Mouse (Mus musculus): ENCODE measurements around the gene Neu3. TPM values are rescaled to one million over a fixed set of nuclear protein-coding genes. Genes with fewer than 3 reads are reported as not detected.

Neu3 gene
- total RNA-seq, 2 experiments from 2014 or later = 3.9 to 4.9 TPM

DNA sequence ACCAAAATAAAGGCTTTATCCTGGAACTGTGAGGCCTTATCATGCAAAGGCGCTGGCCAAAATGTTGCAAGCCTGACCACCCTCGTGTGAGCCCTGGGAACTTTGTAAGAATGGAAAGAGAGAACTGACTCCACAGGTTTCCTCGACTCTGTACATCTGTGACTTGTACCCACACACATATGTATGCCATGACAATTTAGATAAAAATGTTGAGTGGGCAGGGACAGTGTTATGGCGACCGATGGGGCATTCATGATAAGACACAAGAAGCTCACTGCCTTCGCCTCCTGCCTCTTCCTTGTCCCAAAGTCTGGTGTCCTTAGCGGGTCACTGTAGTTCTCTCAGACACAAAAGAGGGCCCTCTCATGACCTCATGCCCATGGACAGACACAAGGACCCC is 29.1 kb downstream of the Neu3 start:
- intact Hi-C loops (cut with DNase I) = loop anchor here (2.0 to 5.0 kb wide), 3 partner anchors 78 to 180 kb away; partner anchors contain the start of gene Slco2b1

GRCm38 (mm10) chr7:99797911-99798647 is 30.1 kb downstream of the Neu3 start:
- intact Hi-C loops (cut with DNase I) = loop anchor here (1.0 to 5.0 kb wide), 4 partner anchors 79 to 179 kb away; partner anchors contain the start of gene Slco2b1
- DNase-seq = peak; percentile 59 to 86

More for the DNA sequence above, 29.1 kb downstream of the Neu3 start:
- DNase-seq = no peak

DNA sequence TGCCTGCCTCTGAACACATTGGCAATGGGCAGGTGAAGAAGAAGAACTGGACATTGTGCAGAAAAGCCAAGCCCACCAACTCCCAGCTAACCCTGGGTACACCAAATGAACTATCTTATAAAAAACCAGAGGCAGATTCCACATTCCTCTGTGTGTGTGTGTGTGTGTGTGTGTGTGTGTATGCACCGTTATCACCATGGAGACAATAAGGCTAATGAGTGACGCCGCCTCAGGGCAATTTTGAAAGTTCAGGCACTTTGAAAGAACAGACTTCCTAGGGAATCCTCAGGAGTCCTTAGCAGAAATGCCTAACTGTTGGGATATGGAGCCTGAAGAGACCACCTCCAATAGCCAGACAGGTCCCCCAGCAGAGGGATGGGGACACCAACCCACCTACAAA is 31.0 kb downstream of the Neu3 start:
- intact Hi-C loops (cut with DNase I) = loop anchor here (5.0 kb wide), 2 partner anchors 80 to 85 kb away; partner anchors contain the start of gene Slco2b1

DNA sequence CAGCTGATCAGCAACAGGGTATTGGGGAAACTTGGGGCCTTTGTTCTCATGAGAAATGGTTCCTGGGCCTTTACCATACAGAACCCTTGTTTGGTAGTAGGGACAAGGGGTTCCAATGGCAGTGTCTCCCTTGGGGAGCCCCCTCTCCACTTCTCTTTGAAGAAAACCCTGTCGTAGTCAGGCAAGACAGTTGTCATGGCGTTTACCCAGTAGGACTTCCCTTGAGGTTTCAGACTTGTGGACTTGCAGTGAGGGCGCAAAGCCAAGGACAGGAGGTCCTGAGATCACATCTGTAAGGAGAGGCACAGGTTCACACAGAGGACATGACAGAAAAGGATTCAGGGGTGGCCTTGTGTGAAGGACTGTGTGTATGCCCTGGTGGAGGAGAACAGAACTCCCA is 31.7 kb downstream of the Neu3 start:
- no peak for DNase-seq
- intact Hi-C loops (cut with DNase I) = loop anchor here (5.0 kb wide), 2 partner anchors 81 to 84 kb away; partner anchors contain the start of gene Slco2b1

More for the DNA sequence above, 31.0 kb downstream of the Neu3 start:
- DNase-seq = no peak

DNA sequence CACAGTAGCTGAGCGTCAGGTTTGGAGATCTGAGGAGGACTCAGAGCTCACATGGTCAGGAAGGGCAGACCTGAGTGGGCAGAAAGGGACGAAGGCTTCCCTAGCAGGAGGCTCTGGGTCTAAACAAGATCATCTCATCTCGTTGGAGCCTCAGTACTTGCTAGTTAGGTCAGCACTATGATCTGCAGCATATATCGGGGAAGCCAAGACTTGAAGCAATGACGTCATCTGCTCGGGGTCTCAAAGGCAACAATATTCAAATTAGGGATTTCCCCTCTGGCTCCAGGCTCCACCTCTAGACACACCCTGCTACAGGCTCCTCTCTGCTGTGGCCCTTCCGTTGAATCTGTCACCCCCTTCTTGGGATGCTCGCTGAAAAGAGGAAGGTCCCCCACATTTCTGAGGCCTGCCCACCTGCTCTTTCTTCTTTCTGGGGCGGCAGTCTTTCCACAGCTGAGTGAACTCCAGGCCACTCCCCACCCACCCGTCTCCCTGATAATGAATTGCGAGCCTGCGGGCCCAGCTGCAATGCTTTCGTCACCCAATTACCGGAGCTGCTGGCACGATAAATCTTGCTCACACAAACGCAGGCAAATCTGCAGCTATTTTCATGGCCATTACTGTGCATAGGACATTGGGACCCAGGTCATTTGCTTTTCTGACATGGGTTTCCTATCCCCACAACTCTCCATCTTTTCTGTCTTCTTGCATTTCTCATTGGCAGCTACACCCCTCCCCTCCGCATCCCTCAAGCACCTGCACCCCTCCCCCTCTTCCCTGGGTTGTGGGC is 32.8 kb downstream of the Neu3 start:
- DNase-seq = no peak
- intact Hi-C loops (cut with DNase I) = loop anchor here (5.0 kb wide), 2 partner anchors 82 to 83 kb away; partner anchors contain the start of gene Slco2b1

DNA sequence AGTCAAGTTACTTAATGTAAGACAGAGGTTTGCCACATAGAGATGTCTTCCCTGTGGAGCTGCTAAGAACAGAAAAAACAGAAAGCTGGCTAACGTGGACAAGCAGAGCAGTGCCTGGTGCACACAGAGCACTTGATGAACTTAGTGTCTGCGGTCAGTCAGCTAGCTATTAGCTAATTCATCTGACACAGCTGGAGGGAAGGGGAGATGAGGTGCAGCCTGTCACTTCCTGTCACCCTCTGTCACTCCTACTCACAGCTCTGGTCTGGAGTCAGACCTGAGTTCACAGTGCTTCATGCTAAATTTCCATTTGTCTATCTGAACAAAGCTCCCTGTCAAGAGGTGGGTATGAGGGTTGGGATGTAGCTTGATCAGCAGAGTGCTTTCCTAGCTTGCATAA is 34.1 kb downstream of the Neu3 start:
- intact Hi-C loops (cut with DNase I) = no loop called here
- no peak for DNase-seq

DNA sequence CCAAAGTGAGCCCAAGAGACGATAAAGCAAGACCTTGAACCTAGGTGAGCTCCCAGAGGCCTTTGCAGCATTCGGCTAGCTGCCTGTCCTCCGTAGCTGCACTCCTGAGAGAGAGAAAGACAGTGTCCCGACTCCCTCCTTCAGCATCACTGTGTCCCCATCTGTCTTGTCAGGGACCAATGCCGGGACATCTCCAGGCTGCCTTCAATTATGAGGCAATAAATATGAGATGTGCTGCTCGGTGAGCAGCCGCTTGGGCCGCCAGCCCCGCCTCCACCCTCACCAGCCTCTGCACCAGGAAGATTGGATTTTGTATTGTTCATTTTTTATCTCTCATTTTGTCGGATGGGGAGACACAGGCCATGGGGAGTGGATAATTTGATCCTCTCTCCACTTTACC is 37.4 kb downstream of the Neu3 start:
- intact Hi-C loops (cut with DNase I) = no loop called here
- no peak for DNase-seq

- intact Hi-C loops (cut with DNase I) = loop anchor here (5.0 kb wide), 1 partner anchor 56 kb away; the partner anchor contains the start of gene Olfr520
- DNase-seq = peak; percentile 10 to 19
Observed at GRCm38 (mm10) chr7:99788563-99788962, 39.7 kb downstream of the Neu3 start.

DNA sequence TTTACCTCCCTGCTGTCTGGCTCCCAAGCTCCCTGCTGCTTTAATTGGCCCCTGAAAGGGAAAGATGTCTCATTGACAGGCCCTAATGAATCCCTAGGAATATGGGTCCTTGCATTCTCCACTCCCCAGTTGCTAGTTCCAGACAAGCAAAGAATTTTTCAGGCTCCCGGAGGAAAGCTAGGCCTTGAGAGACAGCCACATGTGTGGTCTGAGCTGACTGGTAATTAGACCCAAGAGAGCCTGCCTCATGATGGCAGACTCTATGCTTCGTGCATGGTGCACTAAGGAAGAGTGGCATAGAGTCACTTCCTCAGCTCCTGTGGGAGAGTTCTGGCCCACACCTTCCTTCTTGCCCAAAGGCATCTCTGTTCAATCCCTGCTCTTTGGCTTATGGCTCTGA is 40.3 kb downstream of the Neu3 start:
- no peak for DNase-seq
- intact Hi-C loops (cut with DNase I) = loop anchor here (5.0 kb wide), 1 partner anchor 56 kb away; the partner anchor contains the start of gene Olfr520

DNA sequence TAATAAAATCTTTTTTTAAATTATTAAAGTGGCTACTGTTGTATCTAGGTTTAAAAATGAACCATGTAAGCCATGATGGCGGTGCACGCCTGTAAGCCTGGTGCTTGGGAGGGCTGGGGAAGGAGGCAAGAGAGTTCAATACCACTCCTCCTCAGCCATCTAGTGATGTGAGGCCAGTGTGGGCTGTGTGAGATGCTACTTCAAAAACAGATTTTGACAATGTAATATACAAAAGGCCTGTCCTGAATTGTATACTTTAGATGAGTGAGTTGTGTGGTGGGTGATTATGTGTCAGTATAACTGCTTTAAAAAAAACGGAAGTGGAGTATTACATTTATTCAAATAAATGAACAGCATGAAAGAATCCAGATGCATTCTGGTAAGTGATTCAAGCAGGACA is 41.4 kb downstream of the Neu3 start:
- no peak for DNase-seq
- intact Hi-C loops (cut with DNase I) = loop anchor here (5.0 kb wide), 1 partner anchor 54 kb away; the partner anchor contains the start of gene Olfr520

- intact Hi-C loops (cut with DNase I) = loop anchor here (5.0 kb wide), 1 partner anchor 53 kb away; the partner anchor contains the start of gene Olfr520
Observed at GRCm38 (mm10) chr7:99785553-99785952, 42.7 kb downstream of the Neu3 start.

DNA sequence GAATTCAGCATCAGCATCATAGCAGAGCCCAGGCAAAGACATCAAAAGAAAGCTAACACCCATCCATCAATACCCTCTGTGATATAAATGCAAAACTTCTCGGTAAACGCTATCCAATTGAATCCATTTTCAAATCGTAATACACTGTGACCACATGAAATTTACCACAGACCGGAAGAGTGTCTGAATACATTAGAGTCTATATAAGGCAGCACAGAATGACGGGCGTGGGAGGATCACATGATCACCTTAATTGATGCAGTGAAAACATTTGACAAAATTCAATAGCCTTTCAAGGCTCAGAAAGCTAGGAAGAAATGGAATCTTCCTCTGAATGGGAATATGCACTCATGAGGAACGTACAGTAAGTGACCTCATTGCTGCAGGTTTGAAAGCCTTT is 44.8 kb downstream of the Neu3 start:
- intact Hi-C loops (cut with DNase I) = no loop called here
- no peak for DNase-seq

More at GRCm38 (mm10) chr7:99785553-99785952, 42.7 kb downstream of the Neu3 start:
- no peak for DNase-seq

GRCm38 (mm10) chr7:99781916-99782315 is 46.3 kb downstream of the Neu3 start:
- intact Hi-C loops (cut with DNase I) = no loop called here
- DNase-seq = no peak

- intact Hi-C loops (cut with DNase I) = no loop called here
- DNase-seq = no peak
Observed at GRCm38 (mm10) chr7:99781385-99781784, 46.8 kb downstream of the Neu3 start.

DNA sequence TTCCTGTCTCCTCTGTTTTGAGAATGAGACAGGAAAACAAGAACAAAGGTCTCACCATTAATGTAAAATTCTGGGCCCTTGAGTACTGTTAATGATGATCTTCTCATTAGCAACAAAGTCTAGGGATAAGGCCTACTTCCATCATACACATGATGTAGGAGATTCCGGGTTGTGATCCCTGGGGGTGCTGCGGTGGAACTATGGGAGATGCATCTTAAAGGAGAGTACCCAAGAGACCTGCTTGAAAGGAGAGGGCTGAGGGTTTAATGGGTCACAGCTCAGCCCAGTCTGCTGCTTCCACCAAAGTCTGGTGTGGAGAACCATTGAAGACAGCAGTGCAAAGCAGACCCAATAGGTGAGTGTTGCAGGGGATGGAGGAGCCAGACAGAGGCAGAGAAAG is 65.0 kb downstream of the Neu3 start, which contains the start of gene Olfr521:
TSS of gene Olfr521 (plus strand) at position 301 of the 400 bp plus-strand sequence.
- intact Hi-C loops (cut with DNase I) = no loop called here
- DNase-seq = no peak

Other genes starting within 250 kb of the Neu3 start
- gene Tpbgl, start 201.3 kb downstream of the Neu3 start, total RNA-seq (2021) = 1 to 10 TPM; 2.6 to 3.3 TPM
- 10 to 100 TPM in 1 of 2 experiments, 1 to 10 TPM in 1; 8.8 to 11.4 TPM for gene Slco2b1, start 117.1 kb downstream of the Neu3 start, total RNA-seq (2021)
- under 1 TPM in 1 of 2 experiments, not detected in 1; 0.38 TPM for gene Olfr520, start 98.1 kb downstream of the Neu3 start, total RNA-seq (2021)
- gene Olfr521, start 64.9 kb downstream of the Neu3 start, total RNA-seq (2021) = not detected
- gene Xrra1, start 30.7 kb upstream of the Neu3 start, total RNA-seq (2021) = 1 to 10 TPM in 1 of 2 experiments, not detected in 1; 1.1 TPM
- 10 to 100 TPM; 44.1 to 53.6 TPM for gene Spcs2, start 35.0 kb upstream of the Neu3 start, total RNA-seq (2021)
- 10 to 100 TPM; 14.7 TPM for gene Rnf169, start 152.0 kb upstream of the Neu3 start, total RNA-seq (2021)
- not detected for gene Chrdl2, start 177.8 kb upstream of the Neu3 start, total RNA-seq (2021)

Measured in heart, postnatal 14 days (tissue).